Mouse (Mus musculus) hindbrain, embryonic 13.5 days (tissue): ENCODE results near the gene Crb2. TPM values are rescaled to one million over a fixed set of nuclear protein-coding genes. Genes with fewer than 3 reads are reported as not detected.
A peak's percentile ranks its signal among the peaks of the same experiment; 100 is the strongest.

ENCODE experiments used
- ATAC-seq: fragments of 200-750 bp; cut with Nextera tagmentation; 2 replicates; pipeline ENCODE4 v1.8.0; 2017; ENCODE audit warnings: moderate TSS enrichment; ENCODE audit not compliant: low FRiP score
- H3K27ac ChIP-seq: fragments of 300-500 bp; sonication (generic); 2 replicates; pipeline ENCODE4 v1.5.1; 2015; ENCODE audit warnings: inconsistent platforms, mild to moderate bottlenecking, moderate library complexity
- H3K27me3 ChIP-seq: fragments of 300-500 bp; sonication (generic); 2 replicates; pipeline ENCODE4 v1.6.1; 2015; ENCODE audit warnings: mild to moderate bottlenecking, inconsistent platforms
- H3K36me3 ChIP-seq: fragments of 300-500 bp; sonication (generic); 2 replicates; pipeline ENCODE4 v1.6.1; 2015; ENCODE audit warnings: mild to moderate bottlenecking, inconsistent platforms
- H3K4me1 ChIP-seq: fragments of 300-500 bp; sonication (generic); replicated peaks from 2 replicates; pipeline ENCODE4 v1.6.1; 2015; ENCODE audit warnings: inconsistent platforms
- H3K4me2 ChIP-seq: fragments of 300-500 bp; sonication (generic); 2 replicates; pipeline ENCODE4 v1.6.1; 2015; ENCODE audit warnings: inconsistent platforms, mild to moderate bottlenecking, moderate library complexity
- H3K4me3 ChIP-seq: fragments of 300-500 bp; sonication (generic); 2 replicates; pipeline ENCODE4 v1.5.1; 2015; ENCODE audit warnings: mild to moderate bottlenecking, inconsistent platforms
- H3K9ac ChIP-seq: fragments of 300-500 bp; sonication (generic); 2 replicates; pipeline ENCODE4 v1.6.1; 2015; ENCODE audit warnings: mild to moderate bottlenecking, inconsistent platforms
- H3K9me3 ChIP-seq: fragments of 300-500 bp; sonication (generic); 2 replicates; pipeline ENCODE4 v1.6.1; 2016; ENCODE audit warnings: inconsistent platforms
- WGBS: fragments of 180-500 bp; shearing (Covaris S2); methylation state at CpG from one replicate; pipeline ENCODE4 v1.1.7; 2015; 5-methylcytosine and 5-hydroxymethylcytosine counted together
- polyA plus RNA-seq: library from polyadenylated mRNA; unstranded; fragments of >200 nt; fragmentation: Nextera tagmentation; extraction: Ambion mirVana; gene quantifications from 2 replicates; pipeline ENCODE4 v1.2.1, GENCODE M21; 2015

Gene Crb2
- polyA plus RNA-seq, 1 experiment from 2014 or later, result 7.5 TPM

- Histone ChIP-seq H3K4me1 (peaks cover 15% of the 10 kb centered on the region), H3K4me2 (no peak overlapping the region), H3K4me3 (no peak overlapping the region), H3K9ac (peak overlapping the region; percentile 60), H3K9me3 (no peaks in the 10 kb centered on the region), H3K36me3 (no peaks in the 10 kb centered on the region), H3K27me3 (no peaks in the 10 kb centered on the region), H3K27ac (peak overlapping the region; percentile 86)
- peak; percentile 62; the same call in 1 of the 2 replicates for ATAC-seq
- WGBS, result 26% methylated on average over 4 of the region's 4 CpGs
These were observed 66.7 kb downstream of the Crb2 start for GRCm38 (mm10) chr2:37842719-37843118.

Other genes with a start within 250 kb of the Crb2 start
- gene Strbp, start 72.4 kb upstream of the Crb2 start, polyA plus RNA-seq, result 115 and 116 TPM in 2 replicates